Mouse (Mus musculus) heart, postnatal 0 days (tissue): ENCODE data around the gene Prox2. TPM values are rescaled to one million over a fixed set of nuclear protein-coding genes. Genes with fewer than 3 reads are reported as not detected.
A peak's percentile ranks its signal among the peaks of the same experiment; 100 is the strongest.
"Not testable (repeated sequence)": the region's sequence is repeated elsewhere in the genome, so short reads cannot be mapped to it uniquely, and the experiment has no call there.

ENCODE experiments used
- ATAC-seq: fragments of 200-750 bp; cut with Nextera tagmentation; 2 replicates; pipeline ENCODE4 v1.8.0; 2017; ENCODE audit warnings: low read depth, moderate number of reproducible peaks, moderate library complexity; ENCODE audit not compliant: insufficient read depth
- DNase-seq: peaks from one replicate; pipeline ENCODE4 v3.0.0-alpha.2; 2016; ENCODE audit warnings: low spot score
- H3K27ac ChIP-seq: fragments of 300-500 bp; sonication (generic); 2 replicates; pipeline ENCODE4 v1.5.1; 2014; ENCODE audit warnings: low read depth, mild to moderate bottlenecking
- H3K27me3 ChIP-seq: fragments of 300-500 bp; sonication (generic); 2 replicates; pipeline ENCODE4 v1.6.1; 2014; ENCODE audit warnings: low read length, mixed read lengths; ENCODE audit not compliant: control insufficient read depth, insufficient read depth
- H3K36me3 ChIP-seq: fragments of 300-500 bp; sonication (generic); replicated peaks from 2 replicates; pipeline ENCODE4 v1.6.1; 2014; ENCODE audit warnings: low read length, mixed read lengths; ENCODE audit not compliant: control insufficient read depth, insufficient read depth
- H3K4me1 ChIP-seq: fragments of 300-500 bp; sonication (generic); 2 replicates; pipeline ENCODE4 v1.6.1; 2014; ENCODE audit warnings: antibody characterized with exemption; ENCODE audit not compliant: control insufficient read depth, insufficient read depth
- H3K4me2 ChIP-seq: fragments of 300-500 bp; sonication (generic); 2 replicates; pipeline ENCODE4 v1.6.1; 2014; ENCODE audit warnings: low read depth, mild to moderate bottlenecking, low read length, moderate library complexity
- H3K4me3 ChIP-seq: fragments of 300-500 bp; sonication (generic); 2 replicates; pipeline ENCODE4 v1.5.1; 2014; ENCODE audit warnings: low read depth, low read length
- H3K9ac ChIP-seq: fragments of 300-500 bp; sonication (generic); replicated peaks from 2 replicates; pipeline ENCODE4 v1.6.1; 2014; ENCODE audit warnings: low read depth, low read length, mixed read lengths
- H3K9me3 ChIP-seq: fragments of 300-500 bp; sonication (generic); replicated peaks from 2 replicates; pipeline ENCODE4 v1.6.1; 2016; ENCODE audit warnings: low read length; ENCODE audit not compliant: control insufficient read depth
- CTCF ChIP-seq: IDR thresholded peaks from 2 replicates; pipeline ENCODE4 v1.5.1; 2016; ENCODE audit warnings: antibody characterized with exemption, control low read depth, low read depth
- EP300 ChIP-seq: IDR thresholded peaks from 2 replicates; pipeline ENCODE4 v1.6.1; 2016; ENCODE audit warnings: antibody characterized with exemption, low read depth
- WGBS: fragments of 180-500 bp; shearing (Covaris S2); extraction: QIAGEN DNeasy Blood & Tissue Kit; methylation state at CpG from one replicate; pipeline ENCODE4 v1.1.7; 2014; 5-methylcytosine and 5-hydroxymethylcytosine counted together
- polyA plus RNA-seq: library from polyadenylated mRNA; unstranded; fragments of >200 nt; fragmentation: Nextera tagmentation; extraction: Ambion mirVana; gene quantifications from 2 replicates; pipeline ENCODE4 v1.2.1, GENCODE M21; 2015
- total RNA-seq: library from RNA; depleted of rRNA; stranded (reverse); fragments of >200 nt; gene quantifications from 2 replicates; pipeline ENCODE4 v1.2.3, GENCODE M21; 2014; ENCODE audit warnings: low replicate concordance

Gene Prox2
- total and polyA plus RNA-seq, 2 experiments from 2014 or later = 0.08 to 1.8 TPM

DNA sequence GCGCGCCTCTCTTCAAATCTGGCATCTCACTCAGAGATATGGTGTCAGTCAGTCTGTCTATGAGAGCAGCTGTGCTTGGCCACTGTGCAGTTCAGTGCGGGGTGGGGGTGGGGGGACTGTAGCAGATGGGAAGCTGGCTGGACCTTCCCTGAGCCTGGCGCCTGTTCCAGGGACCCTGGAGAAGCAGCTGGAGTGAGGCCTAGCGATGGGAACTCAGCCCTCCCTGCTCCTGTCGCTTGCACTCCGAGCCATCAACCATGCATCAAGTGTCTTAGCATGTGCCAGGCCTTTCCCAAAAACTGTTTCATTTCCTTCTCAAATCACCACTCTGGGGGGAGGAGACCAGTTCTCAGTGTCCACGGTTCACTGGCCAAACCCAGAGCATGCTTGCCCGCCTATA lies 35.1 kb upstream of the Prox2 start:
- no peak for TF ChIP-seq EP300
- TF ChIP-seq CTCF = no peak
- Histone ChIP-seq H3K9me3 (no peaks in the 10 kb centered on the region), H3K9ac (no peak overlapping the region), H3K4me3 (no peak overlapping the region), H3K4me1 (no peaks in the 10 kb centered on the region), H3K27me3 (0 out of 2 replicates have a peak, but pooled peaks cover 4% of the 10 kb centered on the region), H3K4me2 (no peak overlapping the region), H3K36me3 (no peaks in the 10 kb centered on the region), H3K27ac (0 out of 2 replicates have a peak overlapping the region, but pooled peaks have one; percentile 21)
- DNase-seq (peak; percentile 19), ATAC-seq (0 out of 2 replicates have a peak, but pooled peaks have one; percentile 22)
- 52% methylated on average over 9 of the region's 9 CpGs for WGBS

DNA sequence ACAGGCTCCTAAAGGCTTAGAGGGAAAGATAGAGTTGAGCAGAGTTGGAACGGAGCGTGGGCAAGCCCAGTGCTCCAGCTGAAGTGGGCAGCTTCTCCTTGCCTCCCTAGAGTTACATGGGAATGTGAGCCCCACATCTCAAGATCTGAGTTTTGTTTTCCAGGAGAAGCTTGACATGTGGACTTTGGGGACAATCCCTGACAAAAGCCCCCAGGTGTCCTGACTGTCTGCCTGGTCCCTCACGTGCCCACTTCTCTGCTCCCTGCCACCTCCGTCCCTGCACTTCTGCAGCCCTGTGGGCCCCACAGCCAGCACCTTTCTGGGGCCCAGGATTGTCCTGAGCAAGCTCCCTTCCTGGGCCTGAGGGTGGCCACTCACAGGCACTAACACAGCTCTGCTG lies 34.3 kb upstream of the Prox2 start:
- Histone ChIP-seq H3K27me3 (no peaks in the 10 kb centered on the region), H3K9ac (no peak overlapping the region), H3K36me3 (no peaks in the 10 kb centered on the region), H3K27ac (no peak overlapping the region), H3K9me3 (no peaks in the 10 kb centered on the region), H3K4me1 (no peaks in the 10 kb centered on the region), H3K4me2 (no peak overlapping the region), H3K4me3 (no peak overlapping the region)
- ATAC-seq = no peak
- DNase-seq = no peak
- TF ChIP-seq EP300 = no peak
- TF ChIP-seq CTCF = no peak
- 88% methylated on average over 4 of the region's 4 CpGs for WGBS

DNA sequence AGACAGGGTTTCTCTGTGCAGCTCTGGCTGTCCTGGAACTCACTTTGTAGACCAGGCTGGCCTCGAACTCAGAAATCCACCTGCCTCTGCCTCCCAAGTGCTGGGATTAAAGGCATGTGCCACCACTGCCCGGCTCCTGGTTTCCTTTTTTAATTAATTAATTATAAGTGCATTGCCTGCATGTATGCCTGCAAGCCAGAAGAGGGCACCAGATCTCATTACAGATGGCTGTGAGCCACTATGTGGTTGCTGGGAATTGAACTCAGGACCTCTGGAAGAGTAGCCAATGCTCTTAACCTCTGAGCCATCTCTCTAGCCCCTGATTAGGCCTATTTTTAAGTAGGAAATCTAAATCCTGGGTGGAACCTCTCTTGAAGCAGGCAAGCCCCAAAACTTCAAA lies 33.7 kb upstream of the Prox2 start:
- H3K4me1 ChIP-seq, H3K9ac ChIP-seq, H3K4me3 ChIP-seq, H3K4me2 ChIP-seq, H3K27me3 ChIP-seq, H3K9me3 ChIP-seq, ATAC-seq, DNase-seq, H3K27ac ChIP-seq, H3K36me3 ChIP-seq: not testable (repeated sequence)
- WGBS = 63% methylated on average over 2 of the region's 2 CpGs
- TF ChIP-seq CTCF = peak; percentile 28

DNA sequence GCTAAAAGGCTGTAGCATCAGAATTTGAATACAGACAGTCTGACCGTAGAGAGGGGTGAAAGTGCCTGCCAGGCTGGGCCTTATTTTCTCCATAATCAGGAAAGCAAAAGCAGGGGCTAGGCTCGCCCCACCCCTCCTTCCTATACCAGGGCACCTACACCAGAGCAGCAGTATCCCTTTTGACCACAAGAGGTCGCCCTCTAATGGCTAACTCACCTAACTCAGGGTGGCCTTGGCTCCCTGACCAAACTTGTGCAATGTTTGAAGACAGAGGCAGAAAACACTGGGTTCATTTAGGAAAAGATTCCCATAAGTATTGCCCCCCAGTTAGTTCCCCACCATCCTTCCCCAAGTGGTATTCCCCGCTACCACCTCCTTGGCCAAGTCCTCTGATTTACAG lies 32.2 kb upstream of the Prox2 start:
- H3K4me3 ChIP-seq = no peak overlapping the region
- H3K9ac ChIP-seq = no peak overlapping the region
- H3K36me3 ChIP-seq = no peaks in the 10 kb centered on the region
- no peak for TF ChIP-seq EP300
- peak; percentile 97 for TF ChIP-seq CTCF
- H3K27ac ChIP-seq = no peak overlapping the region
- peak; percentile 57; the same call in 1 of the 2 replicates for ATAC-seq
- no peaks in the 10 kb centered on the region for H3K9me3 ChIP-seq
- no peaks in the 10 kb centered on the region for H3K4me1 ChIP-seq
- H3K4me2 ChIP-seq = no peak overlapping the region
- peak; percentile 80 for DNase-seq
- 15% methylated on average over 4 of the region's 4 CpGs for WGBS
- H3K27me3 ChIP-seq = no peaks in the 10 kb centered on the region

DNA sequence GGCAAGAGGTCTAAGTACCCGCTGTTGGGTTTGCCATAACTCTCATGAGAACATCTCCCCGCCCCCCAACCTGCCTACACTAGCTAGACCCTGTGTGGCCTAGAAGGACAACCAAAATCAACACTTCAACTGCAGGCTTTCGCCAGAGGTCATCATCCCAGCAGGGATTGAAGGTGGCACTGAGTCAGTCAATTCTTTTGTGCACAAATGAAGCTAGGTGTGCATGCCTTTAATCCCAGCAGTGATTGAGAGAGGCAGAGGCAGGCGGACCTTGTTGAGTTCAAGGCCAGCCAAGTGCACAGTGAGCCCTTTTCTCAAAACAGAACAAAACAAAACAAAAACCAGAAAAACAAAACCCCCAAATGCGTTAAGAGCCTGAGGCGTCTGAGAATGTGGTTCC lies 30.5 kb upstream of the Prox2 start:
- no peak for TF ChIP-seq EP300
- TF ChIP-seq CTCF = no peak
- H3K27ac ChIP-seq = no peak overlapping the region
- WGBS = 77% methylated on average over 6 of the region's 6 CpGs
- no peak for ATAC-seq
- no peak overlapping the region for H3K4me2 ChIP-seq
- H3K9ac ChIP-seq = no peak overlapping the region
- H3K27me3 ChIP-seq = no peaks in the 10 kb centered on the region
- DNase-seq = no peak
- no peak overlapping the region for H3K4me3 ChIP-seq
- H3K4me1 ChIP-seq = peaks cover under 1% of the 10 kb centered on the region; the same call in 1 of the 2 replicates
- no peaks in the 10 kb centered on the region for H3K9me3 ChIP-seq
- H3K36me3 ChIP-seq = no peaks in the 10 kb centered on the region

DNA sequence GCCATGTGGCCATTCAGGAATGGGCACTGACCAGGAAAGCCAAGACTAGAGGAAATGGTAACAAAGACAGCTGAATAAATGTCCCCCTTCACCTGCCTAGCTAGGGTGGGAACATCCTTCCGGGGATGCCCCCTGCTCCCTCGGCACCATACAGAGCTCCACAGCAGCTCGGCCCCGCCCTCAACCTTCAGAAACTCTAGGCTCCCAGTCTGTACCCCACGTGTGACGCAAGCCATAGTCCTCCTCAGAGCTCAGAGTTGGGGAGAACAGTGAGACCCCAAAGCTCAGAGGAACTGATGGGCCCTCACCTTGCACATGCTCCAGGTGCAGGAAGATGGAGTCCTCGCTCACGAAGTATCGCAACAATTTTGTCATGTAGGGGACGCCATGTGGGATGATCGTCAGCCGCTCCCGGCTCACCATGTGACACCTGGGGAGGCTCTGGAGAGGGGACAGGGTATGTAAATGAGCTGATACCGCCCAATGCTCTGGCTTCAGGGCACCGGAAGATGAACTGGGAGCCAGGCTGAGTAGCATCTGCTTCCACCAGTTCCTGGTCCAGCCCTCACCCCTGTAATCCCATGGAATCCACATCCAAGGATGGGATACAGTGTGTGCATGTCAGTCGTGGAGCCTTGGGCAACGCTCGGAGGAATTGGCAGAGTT lies 29.6 kb upstream of the Prox2 start:
- no peak for TF ChIP-seq EP300
- TF ChIP-seq CTCF = no peak
- DNase-seq (no peak), ATAC-seq (no peak)
- Histone ChIP-seq H3K9ac (no peak overlapping the region), H3K4me1 (peaks cover 5% of the 10 kb centered on the region; the same call in 1 of the 2 replicates), H3K9me3 (no peaks in the 10 kb centered on the region), H3K4me2 (no peak overlapping the region; the same call in 1 of the 2 replicates), H3K27me3 (no peaks in the 10 kb centered on the region), H3K36me3 (peaks cover 8% of the 10 kb centered on the region), H3K27ac (no peak overlapping the region), H3K4me3 (no peak overlapping the region)
- 38% methylated on average over 18 of the region's 18 CpGs for WGBS
